Mouse (Mus musculus): ENCODE results near the gene Cerk. TPM values are rescaled to one million over a fixed set of nuclear protein-coding genes. Genes with fewer than 3 reads are reported as not detected.
"Not testable (repeated sequence)": the region's sequence is repeated elsewhere in the genome, so short reads cannot be mapped to it uniquely, and the experiment has no call there.

Cerk gene
- polyA plus RNA-seq, 1 experiment from 2014 or later = 13.6 TPM

DNA sequence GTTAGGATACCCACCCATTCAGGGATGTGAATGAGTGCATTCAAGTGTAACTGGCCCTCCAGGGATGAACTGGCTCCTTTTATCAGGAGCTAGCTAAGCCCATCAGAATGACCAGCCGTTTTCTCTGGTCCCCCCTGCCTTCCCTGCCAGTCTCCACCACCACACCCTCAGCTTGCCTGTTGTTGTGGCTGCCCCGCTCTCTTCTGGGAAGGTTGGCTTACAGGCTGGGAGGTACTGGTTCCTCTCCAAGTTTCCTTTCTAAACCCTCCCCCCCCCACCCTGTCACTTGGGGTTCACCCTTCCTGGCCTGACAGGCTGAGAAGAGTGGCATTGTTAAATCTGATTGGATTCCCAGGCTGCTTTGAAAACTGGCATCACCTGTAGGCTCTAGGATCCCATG, 88.1 kb downstream of the Cerk start:
- H3K4me1 ChIP-seq (ENCODE audit: insufficient read depth, low read length) = peaks cover 7% of the 10 kb centered on the region; the same call in 1 of the 2 replicates
- no peak overlapping the region for H3K4me3 ChIP-seq (ENCODE audit: low read length)
- ATAC-seq (ENCODE audit: low FRiP score, low TSS enrichment) = no peak
- H3K27ac ChIP-seq (ENCODE audit: low read length) = no peak overlapping the region
- peaks cover 4% of the 10 kb centered on the region; the same call in 1 of the 2 replicates for H3K36me3 ChIP-seq (ENCODE audit: insufficient read depth, low read length)
- H3K9ac ChIP-seq (replicated peaks; ENCODE audit: low read length) = no peak overlapping the region
- WGBS = 60% methylated on average over 2 of the region's 2 CpGs
- no peaks in the 10 kb centered on the region for H3K27me3 ChIP-seq (ENCODE audit: insufficient read depth, low read length)
- no peak overlapping the region for H3K4me2 ChIP-seq (replicated peaks; ENCODE audit: low read depth, low read length)
- H3K9me3 ChIP-seq (ENCODE audit: low read length) = no peaks in the 10 kb centered on the region

DNA sequence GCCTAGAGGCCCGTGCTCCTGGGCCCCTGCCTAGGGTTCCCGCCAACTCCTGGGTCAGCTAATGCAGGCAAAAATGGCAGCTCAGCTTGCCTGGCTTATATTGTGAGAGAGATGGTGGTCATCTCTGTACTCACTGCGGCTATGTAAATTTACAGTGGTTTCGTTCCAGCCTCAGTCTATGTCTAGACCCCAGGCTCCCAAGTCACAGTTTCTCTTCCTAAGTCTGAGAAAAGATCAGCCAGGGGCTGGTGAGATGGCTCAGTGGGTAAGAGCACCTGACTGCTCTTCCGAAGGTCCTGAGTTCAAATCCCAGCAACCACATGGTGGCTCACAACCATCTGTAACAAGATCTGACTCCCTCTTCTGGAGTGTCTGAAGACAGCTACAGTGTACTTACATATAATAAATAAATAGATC, 89.3 kb downstream of the Cerk start:
- not testable (repeated sequence) for H3K4me2 ChIP-seq (replicated peaks; ENCODE audit: low read depth, low read length)

DNA sequence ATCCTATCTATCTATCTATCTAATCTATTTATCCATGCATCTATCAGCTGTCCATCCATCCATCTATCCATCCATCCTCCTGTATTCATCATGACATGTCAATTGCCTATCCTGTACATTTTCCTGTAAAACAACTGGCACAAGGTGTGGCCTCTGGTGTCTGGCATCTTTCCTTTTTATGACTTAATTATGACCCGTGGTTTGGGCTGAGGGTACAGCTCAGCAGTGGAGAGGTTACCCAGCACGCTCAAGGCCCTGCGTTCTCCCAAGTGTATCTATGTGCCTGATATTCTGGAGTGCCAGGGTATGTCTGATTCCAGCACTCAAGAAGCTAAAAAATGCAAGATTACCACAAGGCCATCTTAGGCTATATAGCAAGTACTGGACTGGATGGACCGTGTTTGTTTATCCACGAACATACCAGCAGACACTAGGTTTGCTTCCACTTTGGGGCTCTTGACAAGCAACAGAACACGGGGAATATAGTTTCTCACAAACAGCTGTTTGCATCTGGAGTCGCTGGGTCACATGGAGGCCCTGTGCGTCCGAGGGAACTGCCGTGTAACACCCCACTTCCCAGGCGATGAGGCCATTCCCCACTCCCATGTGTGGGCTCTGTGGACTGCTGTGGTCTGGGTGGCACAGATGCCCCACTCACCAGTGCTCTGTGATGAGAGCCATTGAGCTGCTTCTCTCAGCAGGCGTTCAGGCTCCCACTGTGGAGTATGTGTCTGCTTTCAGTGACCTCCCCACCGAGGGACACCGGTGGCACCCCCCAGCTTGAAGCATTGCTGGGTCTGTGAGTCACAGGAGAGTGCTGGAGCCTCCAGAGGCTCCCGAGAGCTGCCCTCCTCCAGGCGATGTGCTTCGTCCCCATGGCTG, 90.0 kb downstream of the Cerk start:
- H3K4me2 ChIP-seq (replicated peaks; ENCODE audit: low read depth, low read length) = no peak overlapping the region
- no peak for ATAC-seq (ENCODE audit: low FRiP score, low TSS enrichment)
- WGBS = 82% methylated on average over 17 of the region's 17 CpGs

More for the DNA sequence above, 89.3 kb downstream of the Cerk start:
- 93% methylated on average over 5 of the region's 5 CpGs for WGBS
- H3K36me3 ChIP-seq (ENCODE audit: insufficient read depth, low read length); H3K27ac ChIP-seq (ENCODE audit: low read length); H3K27me3 ChIP-seq (ENCODE audit: insufficient read depth, low read length); H3K4me3 ChIP-seq (ENCODE audit: low read length); H3K9me3 ChIP-seq (ENCODE audit: low read length); ATAC-seq (ENCODE audit: low FRiP score, low TSS enrichment); H3K9ac ChIP-seq (replicated peaks; ENCODE audit: low read length): not testable (repeated sequence)
- peaks cover 17% of the 10 kb centered on the region for H3K4me1 ChIP-seq (ENCODE audit: insufficient read depth, low read length)

DNA sequence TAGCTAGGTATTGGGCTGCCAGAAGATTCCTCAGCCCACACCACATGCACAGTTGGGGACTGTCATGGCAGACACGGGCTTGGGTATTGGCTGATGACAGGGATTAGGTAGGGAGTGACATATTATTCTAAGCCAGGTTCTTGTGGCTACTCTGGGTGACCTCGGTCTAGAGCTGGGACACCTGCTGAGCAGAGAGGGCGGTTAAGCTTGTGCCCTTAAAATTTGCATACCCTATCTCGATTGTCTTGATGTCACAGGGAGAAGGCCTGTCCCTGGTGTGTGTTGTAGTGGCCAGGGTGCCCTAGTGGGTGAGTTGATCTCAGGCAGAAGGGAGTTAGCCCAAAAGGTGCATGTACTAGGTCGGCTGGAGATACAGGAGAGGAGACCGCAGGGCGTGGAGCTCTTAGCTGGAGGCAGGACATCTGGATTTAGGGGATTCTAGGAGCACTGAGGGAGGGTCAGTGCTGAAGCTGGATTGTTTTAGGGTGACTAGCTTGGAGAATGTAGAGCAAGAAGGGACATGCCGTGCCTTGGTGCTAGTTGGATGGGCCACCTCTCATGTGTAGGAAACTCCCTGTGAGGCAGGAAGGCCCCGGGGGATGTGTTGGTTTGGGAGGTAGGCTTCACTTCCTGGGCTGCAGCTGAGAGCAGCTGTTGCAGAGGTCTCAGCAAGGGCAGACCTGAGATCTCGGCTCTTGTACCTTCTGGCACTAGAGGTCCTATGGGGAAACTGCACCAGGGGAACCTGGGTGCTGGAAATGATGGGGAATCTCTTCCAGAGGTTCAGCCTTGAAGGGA, 91.4 kb downstream of the Cerk start:
- 69% methylated on average over 10 of the region's 10 CpGs for WGBS
- Histone ChIP-seq H3K27ac (ENCODE audit: low read length) (no peak overlapping the region), H3K4me2 (replicated peaks; ENCODE audit: low read depth, low read length) (no peak overlapping the region), H3K4me3 (ENCODE audit: low read length) (no peak overlapping the region), H3K4me1 (ENCODE audit: insufficient read depth, low read length) (peaks cover 38% of the 10 kb centered on the region), H3K36me3 (ENCODE audit: insufficient read depth, low read length) (0 out of 2 replicates have a peak, but pooled peaks cover 2% of the 10 kb centered on the region), H3K27me3 (ENCODE audit: insufficient read depth, low read length) (no peaks in the 10 kb centered on the region), H3K9me3 (ENCODE audit: low read length) (no peaks in the 10 kb centered on the region), H3K9ac (replicated peaks; ENCODE audit: low read length) (no peak overlapping the region)
- ATAC-seq (ENCODE audit: low FRiP score, low TSS enrichment) = no peak

More for the DNA sequence above, 90.0 kb downstream of the Cerk start:
- Histone ChIP-seq H3K9ac (replicated peaks; ENCODE audit: low read length) (no peak overlapping the region), H3K4me3 (ENCODE audit: low read length) (no peak overlapping the region), H3K9me3 (ENCODE audit: low read length) (no peaks in the 10 kb centered on the region), H3K27ac (ENCODE audit: low read length) (no peak overlapping the region), H3K36me3 (ENCODE audit: insufficient read depth, low read length) (0 out of 2 replicates have a peak, but pooled peaks cover 2% of the 10 kb centered on the region), H3K4me1 (ENCODE audit: insufficient read depth, low read length) (peaks cover 24% of the 10 kb centered on the region), H3K27me3 (ENCODE audit: insufficient read depth, low read length) (no peaks in the 10 kb centered on the region)

DNA sequence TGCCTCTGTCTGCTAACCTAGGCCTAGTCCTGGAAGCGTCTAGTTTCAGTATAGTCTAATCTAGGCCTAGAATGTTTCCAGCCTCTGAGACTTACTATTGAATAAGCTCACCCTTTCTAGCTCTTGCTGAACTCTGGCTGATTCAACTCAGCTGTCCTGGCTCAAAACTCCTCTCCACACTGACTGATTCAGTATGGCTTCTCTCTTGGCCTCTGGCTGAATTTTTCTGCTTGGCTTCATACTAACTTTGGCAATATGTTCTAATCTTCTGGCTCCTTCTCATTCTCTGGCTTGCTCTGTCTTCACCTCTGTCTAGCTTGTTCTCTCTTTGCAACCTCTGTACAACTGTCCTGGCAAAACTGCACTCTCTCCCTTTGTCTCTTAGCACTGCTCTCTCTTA, 92.7 kb downstream of the Cerk start:
- Histone ChIP-seq H3K9me3 (ENCODE audit: low read length) (no peaks in the 10 kb centered on the region), H3K4me2 (replicated peaks; ENCODE audit: low read depth, low read length) (no peak overlapping the region), H3K4me1 (ENCODE audit: insufficient read depth, low read length) (peaks cover 50% of the 10 kb centered on the region), H3K9ac (replicated peaks; ENCODE audit: low read length) (no peak overlapping the region), H3K4me3 (ENCODE audit: low read length) (no peak overlapping the region), H3K27me3 (ENCODE audit: insufficient read depth, low read length) (no peaks in the 10 kb centered on the region), H3K36me3 (ENCODE audit: insufficient read depth, low read length) (0 out of 2 replicates have a peak, but pooled peaks cover 2% of the 10 kb centered on the region), H3K27ac (ENCODE audit: low read length) (no peak overlapping the region)
- WGBS = 81% methylated on average over 1 of the region's 1 CpGs
- no peak for ATAC-seq (ENCODE audit: low FRiP score, low TSS enrichment)

DNA sequence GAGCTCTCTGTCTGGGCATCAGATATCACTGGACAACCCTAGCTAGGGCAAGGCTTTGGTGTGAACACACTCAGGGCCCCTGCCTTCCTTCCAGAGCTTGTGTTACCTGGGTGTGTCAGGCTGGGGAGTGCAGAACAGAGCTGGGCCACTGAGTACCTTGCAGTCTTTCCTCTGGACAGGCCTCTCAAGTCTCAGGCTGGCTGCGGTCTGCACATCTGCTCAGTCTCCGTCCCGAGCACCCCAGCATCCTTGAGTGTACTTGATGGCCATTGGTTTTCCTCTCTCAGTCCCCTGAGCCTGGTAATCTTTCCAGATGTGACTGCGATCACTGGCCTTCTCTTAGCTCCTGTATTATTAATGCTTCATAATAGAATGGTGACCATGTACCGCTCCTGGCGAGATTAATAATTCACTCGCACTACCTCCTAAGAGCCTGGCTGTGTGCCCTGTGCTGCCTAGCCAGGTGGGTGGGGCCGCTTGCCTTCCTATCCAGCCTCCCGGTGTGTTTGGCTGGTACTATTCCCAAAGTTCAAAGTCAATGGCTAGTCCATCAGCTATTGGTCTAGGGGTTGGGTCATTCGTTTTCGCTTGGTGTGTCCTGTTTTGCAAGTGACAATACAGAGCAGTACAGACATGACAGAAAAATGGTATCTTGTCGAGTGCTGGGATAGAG, 93.8 kb downstream of the Cerk start:
- Histone ChIP-seq H3K27ac (ENCODE audit: low read length) (peak overlapping the region; percentile 92), H3K4me3 (ENCODE audit: low read length) (no peak overlapping the region), H3K36me3 (ENCODE audit: insufficient read depth, low read length) (0 out of 2 replicates have a peak, but pooled peaks cover 2% of the 10 kb centered on the region), H3K27me3 (ENCODE audit: insufficient read depth, low read length) (no peaks in the 10 kb centered on the region), H3K9me3 (ENCODE audit: low read length) (no peaks in the 10 kb centered on the region), H3K4me2 (replicated peaks; ENCODE audit: low read depth, low read length) (no peak overlapping the region), H3K9ac (replicated peaks; ENCODE audit: low read length) (no peak overlapping the region), H3K4me1 (ENCODE audit: insufficient read depth, low read length) (peaks cover 61% of the 10 kb centered on the region)
- ATAC-seq (ENCODE audit: low FRiP score, low TSS enrichment) = no peak
- WGBS = 73% methylated on average over 12 of the region's 12 CpGs

DNA sequence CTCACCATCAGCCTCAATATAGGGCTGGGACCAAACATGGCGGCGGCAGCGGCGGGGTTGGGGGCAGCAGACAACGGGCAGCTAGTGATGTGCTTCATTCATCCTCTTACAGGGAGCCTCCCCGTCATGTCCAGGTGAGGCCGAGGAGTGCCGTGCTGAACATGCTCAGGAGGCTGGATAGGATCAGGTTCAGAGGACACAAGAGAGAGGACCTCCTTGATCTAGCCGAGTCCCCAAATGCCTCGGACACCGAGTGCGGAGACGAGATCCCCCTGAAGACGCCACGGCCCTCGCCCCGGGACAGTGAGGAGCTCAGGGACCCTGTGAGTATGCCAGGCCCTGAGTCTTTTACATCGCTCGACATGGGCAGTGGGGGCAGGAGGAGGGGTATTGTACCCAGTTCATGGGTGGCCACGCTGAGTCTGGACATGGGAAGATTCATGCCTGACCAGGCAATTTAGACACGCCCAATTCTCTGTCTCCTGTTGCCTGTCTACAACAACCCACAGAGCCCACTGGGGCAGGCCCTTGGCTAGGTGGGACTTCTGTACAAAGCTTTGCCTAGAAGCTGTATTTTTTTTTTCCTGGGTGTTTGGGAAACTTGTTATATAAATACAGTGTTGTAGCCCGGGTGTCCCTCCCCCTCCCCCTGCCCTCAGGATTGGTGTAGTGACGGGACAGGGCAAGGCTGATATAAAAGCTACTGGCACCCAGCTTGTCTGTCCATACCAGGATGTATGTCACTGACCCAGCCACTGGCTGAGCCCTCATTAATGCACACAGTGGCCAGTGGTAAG, 94.5 kb downstream of the Cerk start:
- H3K9me3 ChIP-seq (ENCODE audit: low read length) = no peaks in the 10 kb centered on the region
- no peaks in the 10 kb centered on the region for H3K27me3 ChIP-seq (ENCODE audit: insufficient read depth, low read length)
- WGBS = 82% methylated on average over 23 of the region's 23 CpGs
- no peak for ATAC-seq (ENCODE audit: low FRiP score, low TSS enrichment)
- H3K4me2 ChIP-seq (replicated peaks; ENCODE audit: low read depth, low read length) = no peak overlapping the region
- no peak overlapping the region for H3K4me3 ChIP-seq (ENCODE audit: low read length)
- H3K36me3 ChIP-seq (ENCODE audit: insufficient read depth, low read length) = 0 out of 2 replicates have a peak, but pooled peaks cover 2% of the 10 kb centered on the region
- peak overlapping the region; percentile 92 for H3K27ac ChIP-seq (ENCODE audit: low read length)
- peaks cover 69% of the 10 kb centered on the region for H3K4me1 ChIP-seq (ENCODE audit: insufficient read depth, low read length)
- H3K9ac ChIP-seq (replicated peaks; ENCODE audit: low read length) = 0 out of 2 replicates have a peak overlapping the region, but pooled peaks have one; percentile 32

DNA sequence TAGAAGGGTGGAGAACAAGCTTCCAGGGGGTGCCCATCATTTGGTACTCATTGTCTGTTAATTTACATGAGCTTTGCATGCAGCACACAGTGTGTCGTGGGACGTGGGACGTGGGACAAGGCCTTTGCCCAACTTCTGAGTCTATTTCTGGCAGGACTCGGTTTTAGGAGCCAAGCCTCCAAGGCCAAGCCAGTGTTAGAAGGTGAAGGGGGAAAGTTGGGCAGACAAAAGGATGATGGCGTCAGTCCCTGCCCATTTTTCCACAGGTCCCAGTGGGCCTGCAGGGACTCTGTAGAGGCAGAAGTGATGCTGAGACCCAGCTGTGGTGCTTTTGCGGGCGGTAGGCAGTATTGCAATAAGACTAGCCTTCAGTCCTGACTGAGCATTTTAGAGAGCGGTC, 95.4 kb downstream of the Cerk start:
- Histone ChIP-seq H3K9me3 (ENCODE audit: low read length) (no peaks in the 10 kb centered on the region), H3K4me3 (ENCODE audit: low read length) (no peak overlapping the region), H3K27ac (ENCODE audit: low read length) (peak overlapping the region; percentile 92), H3K27me3 (ENCODE audit: insufficient read depth, low read length) (no peaks in the 10 kb centered on the region), H3K4me1 (ENCODE audit: insufficient read depth, low read length) (peaks cover 77% of the 10 kb centered on the region), H3K36me3 (ENCODE audit: insufficient read depth, low read length) (0 out of 2 replicates have a peak, but pooled peaks cover 2% of the 10 kb centered on the region), H3K9ac (replicated peaks; ENCODE audit: low read length) (0 out of 2 replicates have a peak overlapping the region, but pooled peaks have one; percentile 9), H3K4me2 (replicated peaks; ENCODE audit: low read depth, low read length) (no peak overlapping the region; the same call in 1 of the 2 replicates)
- whole genome bisulfite sequencing = 71% methylated on average over 8 of the region's 8 CpGs
- no peak for ATAC-seq (ENCODE audit: low FRiP score, low TSS enrichment)
